Mouse (Mus musculus) induced T-regulatory cell, adult 2 months (primary cell): ENCODE results near the gene Tmem109.

Source experiments
- DNase-seq: peaks from one replicate; pipeline ENCODE4 v3.0.0-alpha.2; 2012; ENCODE audit warnings: low read depth

Tmem109 gene

DNA sequence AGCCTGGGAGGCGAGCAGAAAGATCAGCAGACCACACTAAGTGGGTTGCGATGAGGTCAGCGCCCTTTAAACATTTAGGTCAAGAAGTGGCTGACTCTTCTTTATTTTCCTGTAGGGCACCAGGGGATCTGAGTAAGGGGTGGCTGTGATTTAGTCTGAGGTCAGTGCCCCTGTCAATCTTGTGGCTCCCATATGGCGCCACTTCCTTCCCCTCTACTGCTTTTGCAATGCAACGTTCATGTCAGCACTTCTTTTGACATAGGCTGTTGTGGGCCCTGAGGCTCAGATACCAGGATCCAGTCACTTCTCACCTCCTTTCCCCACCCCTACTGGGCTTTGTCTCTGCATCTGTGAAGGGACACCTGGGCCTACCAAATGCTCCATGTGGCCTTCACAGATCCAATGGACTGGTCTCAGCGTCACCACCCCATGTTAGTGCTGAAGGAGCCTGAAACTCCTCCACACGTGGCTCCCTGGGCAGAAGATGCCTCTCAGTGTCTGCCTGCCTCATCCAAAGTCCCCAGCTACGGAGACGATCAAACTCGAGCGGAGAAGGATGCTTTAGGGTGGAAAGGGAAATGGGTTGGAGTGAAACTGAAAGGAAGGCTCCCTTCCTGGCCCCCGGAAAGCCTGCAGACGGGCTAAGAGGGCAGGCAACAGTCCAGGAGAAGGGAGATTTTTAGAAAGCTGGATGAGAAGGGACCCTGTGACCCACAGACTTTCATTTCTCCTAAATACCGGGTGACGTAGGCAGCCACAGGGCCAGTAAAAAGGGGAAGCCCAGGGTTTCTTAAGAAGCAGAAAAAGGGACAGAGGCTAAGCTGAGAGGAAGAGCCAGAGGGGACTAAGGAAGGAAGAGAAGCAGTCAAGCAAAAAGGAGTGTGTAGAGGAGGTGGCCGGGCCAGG lies 39.8 kb downstream of the Tmem109 start:
- peak; percentile 84 for DNase-seq

DNA sequence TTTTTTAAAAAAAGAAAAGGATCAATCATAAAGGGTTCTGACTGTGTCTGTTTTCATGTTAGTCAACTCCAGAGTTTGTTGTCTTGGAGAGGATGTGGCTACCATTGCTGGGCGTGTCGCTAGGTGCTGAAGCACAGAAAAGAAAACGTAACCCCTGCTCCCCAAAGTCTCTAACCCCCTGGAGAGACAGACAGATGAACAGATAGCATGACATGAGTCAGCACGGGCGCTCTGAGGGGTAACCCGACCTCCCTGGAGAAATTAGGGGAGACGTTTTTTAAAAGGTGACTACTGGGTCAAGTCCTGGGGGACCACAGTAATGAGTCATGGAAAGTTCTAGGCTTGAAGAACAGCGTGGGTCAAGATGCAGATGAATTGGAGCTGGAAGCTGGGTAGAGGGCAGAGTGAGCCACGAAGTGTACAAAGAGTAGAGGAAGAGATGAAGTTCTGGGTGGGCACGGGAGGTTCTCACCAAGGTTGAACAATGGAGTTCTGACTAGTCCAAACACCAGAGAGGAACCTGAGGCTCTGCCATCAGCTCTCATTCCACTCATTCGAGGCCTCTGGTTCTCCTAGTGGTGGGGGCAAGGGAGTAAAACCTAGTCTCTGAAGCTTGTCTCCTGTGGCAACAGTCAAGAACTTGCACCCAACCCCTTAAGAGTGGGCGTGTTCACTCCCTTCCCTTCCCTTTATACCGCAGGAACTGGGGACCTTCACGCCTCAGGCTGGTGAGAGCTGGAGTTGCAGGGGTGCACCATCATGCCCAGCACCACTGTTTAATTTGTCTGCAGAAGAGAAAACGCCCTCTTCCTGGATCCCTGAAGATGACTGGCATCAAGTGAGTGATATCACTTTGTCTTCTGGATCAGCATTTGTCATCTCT lies 42.5 kb downstream of the Tmem109 start, which contains the start of gene Slc15a3:
Slc15a3 (plus strand) TSS at position 718 of the 883 bp plus-strand sequence.
- DNase-seq: peak; percentile 87

DNA sequence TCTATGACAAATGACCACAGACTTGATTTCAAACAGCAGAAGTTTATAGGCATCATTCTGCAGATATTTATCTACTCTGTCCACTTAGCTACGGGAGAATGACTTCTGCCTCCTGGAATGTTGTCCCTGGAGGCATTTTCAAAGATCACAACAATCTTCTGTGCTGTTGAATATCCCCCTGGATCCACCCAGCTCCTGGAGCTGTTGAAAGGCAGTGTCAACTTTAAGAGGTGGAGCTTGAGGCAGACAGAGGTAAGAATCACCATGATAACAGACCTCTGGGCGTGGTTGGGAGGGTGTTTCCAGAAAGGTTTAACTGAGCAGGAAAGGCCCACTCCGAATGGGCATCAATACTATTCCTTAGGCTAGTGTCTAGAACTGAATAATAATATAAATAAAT lies 46.1 kb downstream of the Tmem109 start:
- no peak for DNase-seq

DNA sequence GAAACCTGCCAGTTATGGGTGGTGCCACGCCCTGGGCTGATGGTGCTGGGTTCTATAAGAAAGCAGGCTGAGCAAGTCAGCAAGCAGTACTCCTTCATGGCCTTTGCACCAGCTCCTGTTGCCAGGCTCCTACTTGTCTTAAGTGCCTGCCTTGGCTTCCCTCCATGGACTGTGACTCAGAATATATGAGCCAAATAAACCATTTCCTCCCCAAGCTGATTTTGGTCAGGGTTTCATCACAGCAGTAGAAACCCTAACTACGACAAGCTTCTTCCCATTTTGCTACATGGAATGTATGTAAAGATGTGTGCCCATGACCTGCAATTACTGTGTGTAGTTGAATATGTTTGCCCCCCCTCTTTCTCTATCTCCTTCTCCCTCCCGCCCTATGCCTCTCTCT lies 48.2 kb downstream of the Tmem109 start:
- peak; percentile 25 for DNase-seq

DNA sequence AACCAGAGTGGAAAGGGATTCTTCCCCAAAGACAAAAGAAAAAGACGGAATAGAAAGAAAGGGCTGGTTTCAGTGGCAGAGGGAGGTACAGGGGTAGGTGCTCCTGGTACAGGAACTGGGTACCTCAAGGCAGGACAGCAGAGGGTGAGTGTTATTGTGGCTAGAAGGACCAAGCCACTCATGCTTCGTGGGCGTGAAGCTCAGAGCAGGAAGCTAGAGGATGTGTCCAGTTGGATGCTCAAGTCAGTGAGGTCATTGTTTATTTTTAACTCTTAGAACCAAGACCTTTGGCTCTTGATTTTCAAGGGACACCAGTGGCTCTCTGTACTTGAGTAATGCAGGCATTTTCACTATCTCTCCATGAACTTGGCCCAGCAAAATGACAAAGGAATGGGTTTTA lies 49.8 kb downstream of the Tmem109 start:
- DNase-seq: peak; percentile 52

DNA sequence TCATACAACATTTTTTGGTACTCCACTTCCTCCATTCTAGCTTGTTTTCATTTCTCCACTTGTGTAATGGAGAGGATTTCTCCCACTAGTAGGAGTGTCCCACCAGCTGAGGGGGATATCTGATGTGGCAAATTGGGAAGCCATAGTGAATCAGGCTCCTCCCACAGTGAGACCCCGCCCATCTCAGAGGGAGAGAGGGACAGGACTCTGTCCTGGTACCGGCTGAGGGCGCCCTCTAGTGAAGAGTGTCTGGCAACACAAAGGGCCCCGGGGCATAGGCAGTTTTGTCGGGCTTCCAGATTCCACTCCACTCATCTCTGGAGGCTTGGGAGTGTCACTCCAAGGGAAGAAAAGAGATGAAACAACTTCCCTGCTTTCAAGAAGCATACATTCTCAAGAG lies 50.4 kb downstream of the Tmem109 start:
- peak; percentile 94 for DNase-seq

DNA sequence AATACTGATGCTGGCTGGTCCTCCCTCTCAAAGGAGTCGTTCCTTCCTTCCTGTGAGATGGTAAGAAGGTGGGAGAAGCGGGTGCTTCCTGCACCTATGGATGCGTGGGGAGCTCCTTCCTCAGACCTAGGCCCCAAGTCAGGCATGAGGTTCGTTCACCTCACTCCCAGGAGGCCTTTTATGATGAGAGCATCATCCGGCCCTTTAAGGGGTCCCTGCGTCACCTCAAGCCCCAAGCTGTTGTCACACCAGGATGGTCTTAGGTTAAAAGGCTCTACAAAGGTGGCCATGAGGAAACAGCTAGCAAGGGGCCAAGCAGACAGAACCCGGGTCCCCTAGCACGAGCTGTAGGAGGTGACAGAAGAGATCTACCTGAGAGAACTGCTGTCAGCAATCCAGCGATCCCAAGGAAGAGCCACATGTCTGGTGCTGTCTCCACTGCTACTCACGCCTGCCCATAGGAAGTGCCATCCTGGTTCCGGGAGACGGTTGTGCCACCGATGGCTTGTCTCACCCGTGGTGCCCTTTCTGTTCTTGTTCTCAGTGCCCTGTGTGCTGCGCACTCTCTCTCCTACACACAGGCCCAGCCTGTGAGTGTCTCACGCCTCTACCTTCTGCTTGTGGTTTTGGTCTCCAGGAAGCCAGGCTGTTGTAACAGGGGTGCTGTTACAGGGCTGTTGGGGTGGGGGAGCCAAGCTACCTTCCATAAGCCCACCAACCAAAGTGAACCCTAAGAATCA lies 52.2 kb downstream of the Tmem109 start, which contains the start of gene Cd6:
Cd6 (minus strand) TSS at position 623 of the 740 bp plus-strand sequence.
- DNase-seq: peak; percentile 82

DNA sequence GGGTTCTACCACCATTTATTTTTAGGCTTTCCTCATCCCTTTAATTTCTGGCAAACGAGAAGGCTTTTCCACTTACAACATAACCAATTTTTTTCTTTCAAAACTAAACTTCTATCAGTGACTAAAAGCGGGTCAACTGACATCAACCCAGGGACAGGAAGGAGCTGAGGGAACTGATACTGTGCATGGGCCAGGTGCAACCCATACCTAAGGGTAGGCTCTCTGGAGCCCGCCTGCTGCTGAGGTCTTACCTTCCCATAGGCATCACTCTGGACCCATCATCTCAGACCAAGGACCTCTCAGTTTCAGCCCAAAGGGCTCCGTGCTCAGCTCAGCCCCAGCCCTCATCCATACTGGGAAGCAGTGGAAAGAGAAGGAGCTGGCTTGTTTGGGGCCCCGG lies 53.5 kb downstream of the Tmem109 start:
- no peak for DNase-seq

DNA sequence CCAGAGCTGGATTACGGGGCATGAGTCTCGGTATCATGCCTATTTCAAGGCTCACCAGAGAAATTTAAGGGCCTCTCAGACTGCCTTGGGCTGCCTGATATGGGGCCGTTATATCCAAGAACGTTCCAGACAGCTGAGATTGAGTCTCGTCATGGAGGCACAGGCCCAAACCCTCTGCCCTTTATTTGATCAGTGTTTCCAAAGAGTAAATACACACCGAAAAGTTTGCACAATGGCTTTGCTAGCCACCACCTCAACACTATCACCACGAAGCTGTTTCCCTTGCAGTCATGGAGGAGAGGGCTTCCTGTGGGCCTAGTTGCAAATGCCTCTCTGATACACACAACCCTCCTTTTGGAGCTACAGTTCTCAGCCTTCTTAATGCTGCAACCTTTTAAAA lies 57.7 kb downstream of the Tmem109 start:
- DNase-seq: peak; percentile 69

DNA sequence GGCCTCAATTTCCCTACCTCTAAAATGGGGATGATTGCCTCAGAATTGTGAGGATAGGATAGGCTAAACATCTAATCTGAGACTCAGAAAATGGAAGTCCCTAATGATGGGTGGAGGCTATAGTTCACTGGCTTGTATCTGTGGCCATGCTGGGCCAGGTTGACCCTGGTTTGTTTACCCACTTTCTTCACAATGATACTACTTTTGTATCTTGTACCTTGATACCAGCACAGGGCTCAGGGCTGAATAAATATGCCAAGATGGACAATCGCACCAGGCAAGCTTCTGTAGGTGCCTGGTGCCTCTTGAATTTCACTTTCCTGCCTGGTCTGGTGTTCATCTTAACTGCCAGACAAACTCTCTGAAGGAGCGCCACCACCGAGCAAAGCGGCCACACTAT lies 59.3 kb downstream of the Tmem109 start:
- DNase-seq: no peak

DNA sequence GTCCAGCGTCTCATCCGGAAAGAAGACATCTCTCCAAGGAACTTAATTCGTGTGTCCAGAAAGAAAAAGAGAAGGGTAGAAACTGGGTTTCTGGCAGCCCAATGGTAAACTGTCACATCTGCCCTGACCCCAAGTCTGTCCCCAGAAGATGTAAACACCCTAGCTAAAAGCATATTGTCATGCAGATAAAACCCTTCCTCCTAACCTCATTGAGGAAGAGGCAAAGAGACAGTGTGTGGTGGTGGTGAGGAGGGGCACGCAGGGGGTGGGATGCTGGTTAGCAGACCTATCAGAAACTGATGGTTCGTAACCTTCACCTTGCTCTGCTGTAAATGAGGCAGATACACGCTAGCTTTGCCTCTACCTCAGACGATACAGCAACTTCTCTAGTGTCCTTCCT lies 60.5 kb downstream of the Tmem109 start:
- DNase-seq: peak; percentile 67
